Mouse (Mus musculus) lung, postnatal 0 days (tissue): ENCODE measurements around the gene St6gal2. TPM values are rescaled to one million over a fixed set of nuclear protein-coding genes. Genes with fewer than 3 reads are reported as not detected.
A peak's percentile ranks its signal among the peaks of the same experiment; 100 is the strongest.

Experiments used
- ATAC-seq: fragments of 200-750 bp; cut with Nextera tagmentation; 2 replicates; pipeline ENCODE4 v1.8.0; 2017; ENCODE audit warnings: moderate library complexity
- DNase-seq: peaks from one replicate; pipeline ENCODE4 v3.0.0-alpha.2; 2016; ENCODE audit warnings: low spot score
- H3K27ac ChIP-seq: fragments of 300-500 bp; sonication (generic); 2 replicates; pipeline ENCODE4 v1.5.1; 2014; ENCODE audit warnings: antibody characterized with exemption, mild to moderate bottlenecking, low read length, mixed read lengths
- H3K27me3 ChIP-seq: fragments of 300-500 bp; sonication (generic); replicated peaks from 2 replicates; pipeline ENCODE4 v1.6.1; 2014; ENCODE audit warnings: low read length, mixed read lengths; ENCODE audit not compliant: insufficient read depth
- H3K36me3 ChIP-seq: fragments of 300-500 bp; sonication (generic); 2 replicates; pipeline ENCODE4 v1.6.1; 2014; ENCODE audit warnings: low read length, mixed read lengths; ENCODE audit not compliant: insufficient read depth
- H3K4me1 ChIP-seq: fragments of 300-500 bp; sonication (generic); 2 replicates; pipeline ENCODE4 v1.6.1; 2014; ENCODE audit warnings: antibody characterized with exemption, low read depth, low read length, mixed read lengths; ENCODE audit not compliant: insufficient read depth
- H3K4me2 ChIP-seq: fragments of 300-500 bp; sonication (generic); replicated peaks from 2 replicates; pipeline ENCODE4 v1.6.1; 2014; ENCODE audit warnings: low read depth, mild to moderate bottlenecking, low read length, moderate library complexity, mixed read lengths
- H3K4me3 ChIP-seq: fragments of 300-500 bp; sonication (generic); 2 replicates; pipeline ENCODE4 v1.5.1; 2014; ENCODE audit warnings: low read depth, low read length
- H3K9ac ChIP-seq: fragments of 300-500 bp; sonication (generic); replicated peaks from 2 replicates; pipeline ENCODE4 v1.6.1; 2014; ENCODE audit warnings: low read depth, mild to moderate bottlenecking
- H3K9me3 ChIP-seq: fragments of 300-500 bp; sonication (generic); 2 replicates; pipeline ENCODE4 v1.6.1; 2016; ENCODE audit warnings: low read length, mixed read lengths
- CTCF ChIP-seq: IDR thresholded peaks from 2 replicates; pipeline ENCODE4 v1.5.1; 2016; ENCODE audit warnings: antibody characterized with exemption, mild to moderate bottlenecking
- EP300 ChIP-seq: IDR thresholded peaks from 2 replicates; pipeline ENCODE4 v1.6.1; 2016; ENCODE audit warnings: antibody characterized with exemption, mild to moderate bottlenecking, control low read depth
- WGBS: fragments of 180-500 bp; shearing (Covaris S2); extraction: QIAGEN DNeasy Blood & Tissue Kit; methylation state at CpG from one replicate; pipeline ENCODE4 v1.1.7; 2014; 5-methylcytosine and 5-hydroxymethylcytosine counted together
- polyA plus RNA-seq: library from polyadenylated mRNA; unstranded; fragments of >200 nt; fragmentation: Nextera tagmentation; extraction: Ambion mirVana; gene quantifications from 2 replicates; pipeline ENCODE4 v1.2.1, GENCODE M21; 2015

Gene St6gal2
- 0.02 and 0.06 TPM in 2 replicates for polyA plus RNA-seq

- peaks cover 16% of the 10 kb centered on the region; the same call in 1 of the 2 replicates for H3K27me3 ChIP-seq
- no peaks in the 10 kb centered on the region for H3K36me3 ChIP-seq
- under 1% methylated on average over 68 of the region's 84 CpGs for WGBS
- TF ChIP-seq CTCF (no peak), EP300 (no peak)
- H3K4me1 ChIP-seq = no peaks in the 10 kb centered on the region
- H3K27ac ChIP-seq = no peak within 1 kb of the TSS
- no peak within 1 kb of the TSS for H3K9ac ChIP-seq
- ATAC-seq = no peak
- H3K4me2 ChIP-seq = peak within 1 kb of the TSS; percentile 57
- no peaks in the 10 kb centered on the region for H3K9me3 ChIP-seq
- peak within 1 kb of the TSS; percentile 25 for H3K4me3 ChIP-seq
- peak; percentile 5 for DNase-seq
These were observed at the start of gene St6gal2 for GRCm38 (mm10) chr17:55445250-55446184. Gene St6gal2 (plus strand): TSS chr17:55445382.

GRCm38 (mm10) chr17:55406043-55406442, 39.1 kb upstream of the St6gal2 start:
- H3K4me2 ChIP-seq = no peak overlapping the region
- H3K36me3 ChIP-seq = no peaks in the 10 kb centered on the region
- TF ChIP-seq EP300 = no peak
- no peak for TF ChIP-seq CTCF
- DNase-seq (no peak), ATAC-seq (no peak)
- H3K27ac ChIP-seq = no peak overlapping the region
- no peaks in the 10 kb centered on the region for H3K27me3 ChIP-seq
- H3K9ac ChIP-seq = no peak overlapping the region
- no peaks in the 10 kb centered on the region for H3K9me3 ChIP-seq
- WGBS = 76% methylated on average over 2 of the region's 2 CpGs
- H3K4me3 ChIP-seq = no peak overlapping the region
- no peaks in the 10 kb centered on the region for H3K4me1 ChIP-seq

GRCm38 (mm10) chr17:55416519-55416918, 28.7 kb upstream of the St6gal2 start:
- no peaks in the 10 kb centered on the region for H3K27me3 ChIP-seq
- 81% methylated on average over 2 of the region's 2 CpGs for WGBS
- H3K4me2 ChIP-seq = no peak overlapping the region
- H3K9me3 ChIP-seq = no peaks in the 10 kb centered on the region
- no peaks in the 10 kb centered on the region for H3K4me1 ChIP-seq
- no peak overlapping the region for H3K4me3 ChIP-seq
- no peak for TF ChIP-seq EP300
- TF ChIP-seq CTCF = no peak
- ATAC-seq (no peak), DNase-seq (no peak)
- H3K9ac ChIP-seq = no peak overlapping the region
- H3K27ac ChIP-seq = no peak overlapping the region
- H3K36me3 ChIP-seq = no peaks in the 10 kb centered on the region

- Histone ChIP-seq H3K4me3 (peak overlapping the region; percentile 25; the same call in 1 of the 2 replicates), H3K27me3 (peaks cover 16% of the 10 kb centered on the region; the same call in 1 of the 2 replicates), H3K9ac (no peak overlapping the region), H3K27ac (no peak overlapping the region), H3K36me3 (no peaks in the 10 kb centered on the region), H3K4me1 (no peaks in the 10 kb centered on the region), H3K9me3 (no peaks in the 10 kb centered on the region), H3K4me2 (peak overlapping the region; percentile 57)
- no peak for TF ChIP-seq EP300
- no peak for TF ChIP-seq CTCF
- ATAC-seq = no peak
- 3% methylated on average over 6 of the region's 6 CpGs for WGBS
- no peak for DNase-seq
These were observed 974 bp downstream of the St6gal2 start for GRCm38 (mm10) chr17:55446185-55446527.

- Histone ChIP-seq H3K36me3 (no peaks in the 10 kb centered on the region), H3K4me1 (no peaks in the 10 kb centered on the region), H3K4me3 (no peak overlapping the region), H3K4me2 (no peak overlapping the region), H3K27ac (no peak overlapping the region), H3K27me3 (peaks cover 16% of the 10 kb centered on the region; the same call in 1 of the 2 replicates), H3K9ac (no peak overlapping the region), H3K9me3 (no peaks in the 10 kb centered on the region)
- WGBS = 22% methylated on average over 4 of the region's 4 CpGs
- no peak for ATAC-seq
- TF ChIP-seq CTCF (no peak), EP300 (no peak)
- DNase-seq = no peak
These were observed 1.5 kb downstream of the St6gal2 start for GRCm38 (mm10) chr17:55446698-55447097.

- no peaks in the 10 kb centered on the region for H3K4me1 ChIP-seq
- no peaks in the 10 kb centered on the region for H3K9me3 ChIP-seq
- H3K36me3 ChIP-seq = no peaks in the 10 kb centered on the region
- H3K27ac ChIP-seq = no peak overlapping the region
- DNase-seq (no peak), ATAC-seq (no peak)
- WGBS = 39% methylated on average over 2 of the region's 2 CpGs
- peaks cover 5% of the 10 kb centered on the region; the same call in 1 of the 2 replicates for H3K27me3 ChIP-seq
- H3K4me3 ChIP-seq = no peak overlapping the region
- no peak for TF ChIP-seq EP300
- no peak for TF ChIP-seq CTCF
- H3K9ac ChIP-seq = no peak overlapping the region
- no peak overlapping the region for H3K4me2 ChIP-seq
These were observed 5.8 kb downstream of the St6gal2 start for GRCm38 (mm10) chr17:55450943-55451342.
